In genomic region chr7:98403996-98404395, GRCm38 (mm10) we compare ENCODE assay signal across 14 mouse cellular contexts. TPM values are rescaled to one million over a fixed set of nuclear protein-coding genes. Genes with fewer than 3 reads are reported as not detected.
DNase-seq lines count a peak whose midpoint lies in the region; ATAC-seq and TF ChIP-seq lines count a peak whose summit lies in the region.
"Had no signal": no experiment of that assay in that cellular context is flagged by ENCODE, and none has a peak within 500 bp of the region (broad histone marks: within the 10 kb centered on the region; RNA-seq: fewer than 3 reads in every experiment).

No protein-coding gene starts in this region.

- H3K4me2 ChIP-seq in limb, embryonic 12.5 days = no peak overlapping the region
- no peak overlapping the region for H3K4me2 ChIP-seq in hindbrain, postnatal 0 days (ENCODE audit: low read depth, low read length)
- H3K4me2 ChIP-seq: lung, embryonic 14.5 days had no signal

- H3K27ac ChIP-seq in limb, embryonic 12.5 days = no peak overlapping the region
- H3K27ac ChIP-seq in limb, embryonic 10.5 days = no peak overlapping the region; the same call in 1 of the 2 replicates
- peak overlapping the region; percentile 70 for H3K27ac ChIP-seq in hindbrain, postnatal 0 days

- H3K4me3 ChIP-seq in limb, embryonic 12.5 days (replicated peaks) = no peak overlapping the region
- no peak overlapping the region for H3K4me3 ChIP-seq in limb, embryonic 10.5 days
- H3K4me3 ChIP-seq in hindbrain, postnatal 0 days (ENCODE audit: low read length) = no peak overlapping the region

- H3K27me3 ChIP-seq in limb, embryonic 12.5 days = no peaks in the 10 kb centered on the region
- no peaks in the 10 kb centered on the region for H3K27me3 ChIP-seq in limb, embryonic 10.5 days (ENCODE audit: low read depth, poor library complexity, severe bottlenecking)
- no peaks in the 10 kb centered on the region for H3K27me3 ChIP-seq in hindbrain, postnatal 0 days (ENCODE audit: insufficient read depth, low read length)

- no peak for TF ChIP-seq CTCF in hindbrain, postnatal 0 days (IDR thresholded peaks at IDR 0.05; ENCODE audit: low read depth)

- DNase-seq in adrenal gland, postnatal 14 days = peak; percentile 44
- no peak for DNase-seq in adrenal gland, adult 18-20 months (ENCODE audit: low spot score in 2 of 2)
- no peak for DNase-seq in limb, embryonic 10.5 days (ENCODE audit: low spot score)
- DNase-seq in cerebellum, adult 9-10 months = peak; percentile 88
- peak; percentile 76 for DNase-seq in hindbrain, postnatal 0 days (ENCODE audit: low spot score)
- no peak for DNase-seq in yolk sac, embryonic 10.5 days (ENCODE audit: low spot score)
- DNase-seq in retina, postnatal 1 day = no peak
- DNase-seq: heart, postnatal 10 days; lung, embryonic 14.5 days; right cerebral cortex, postnatal 4 days had no signal

- 0 out of 2 replicates have a peak, but pooled peaks cover 3% of the 10 kb centered on the region for H3K9me3 ChIP-seq in limb, embryonic 12.5 days
- H3K9me3 ChIP-seq in limb, embryonic 10.5 days (replicated peaks) = no peaks in the 10 kb centered on the region
- no peaks in the 10 kb centered on the region for H3K9me3 ChIP-seq in hindbrain, postnatal 0 days (ENCODE audit: low read length)

- no peak for ATAC-seq in limb, embryonic 12.5 days (ENCODE audit: insufficient number of reproducible peaks, insufficient read depth, low FRiP score, low TSS enrichment, low read depth)
- ATAC-seq in hindbrain, postnatal 0 days = peak; percentile 87

- WGBS in limb, embryonic 12.5 days = 78% methylated on average over 4 of the region's 4 CpGs
- WGBS in limb, embryonic 10.5 days = 82% methylated on average over 4 of the region's 4 CpGs
- WGBS in hindbrain, postnatal 0 days = 31% methylated on average over 4 of the region's 4 CpGs

- H3K9ac ChIP-seq in limb, embryonic 12.5 days (replicated peaks) = peak overlapping the region; percentile 28; the same call in 1 of the 2 replicates
- H3K9ac ChIP-seq in hindbrain, postnatal 0 days (replicated peaks; ENCODE audit: low read length) = no peak overlapping the region
- H3K9ac ChIP-seq: lung, embryonic 14.5 days had no signal

- no peaks in the 10 kb centered on the region for H3K36me3 ChIP-seq in limb, embryonic 12.5 days
- H3K36me3 ChIP-seq in limb, embryonic 10.5 days = no peaks in the 10 kb centered on the region
- H3K36me3 ChIP-seq in hindbrain, postnatal 0 days (ENCODE audit: insufficient read depth, low read length) = no peaks in the 10 kb centered on the region

- peaks cover 8% of the 10 kb centered on the region for H3K4me1 ChIP-seq in limb, embryonic 12.5 days (replicated peaks)
- H3K4me1 ChIP-seq in limb, embryonic 10.5 days = peaks cover 10% of the 10 kb centered on the region
- H3K4me1 ChIP-seq in hindbrain, postnatal 0 days (ENCODE audit: insufficient read depth, low read length) = peaks cover 10% of the 10 kb centered on the region; the same call in 1 of the 2 replicates

RNA-seq across cellular contexts. Expression of gene Gucy2d, which starts 36.2 kb away (rescaled TPM):
- total RNA-seq in adrenal gland, postnatal 14 days (2021) = not detected in 2 replicates
- total RNA-seq in adrenal gland, adult 18-20 months (2021) = not detected
- 0.08 TPM in 1 of 2 replicates, not detected in the other for polyA plus RNA-seq in limb, embryonic 12.5 days (2016; fragmentation: Nextera tagmentation; extraction: Ambion mirVana)
- polyA plus RNA-seq in limb, embryonic 10.5 days (2016; fragmentation: Nextera tagmentation; extraction: Ambion mirVana) = 0.05 TPM in 1 of 2 replicates, not detected in the other
- total RNA-seq in hindbrain, postnatal 0 days (2014; rRNA removed) = 0.18 TPM in 1 of 2 replicates, not detected in the other
- polyA plus RNA-seq in hindbrain, postnatal 0 days (2015; fragmentation: Nextera tagmentation; extraction: Ambion mirVana) = 0.18 and 0.20 TPM in 2 replicates
- total RNA-seq: ES-E14; left cerebral cortex, postnatal 10 days; megakaryocyte-erythroid progenitor cell, adult 5-6 weeks had no signal
- polyA plus RNA-seq: lung, embryonic 14.5 days had no signal

RNA-seq across cellular contexts. Expression of gene Tsku, which starts 42.9 kb away (rescaled TPM):
- total RNA-seq in adrenal gland, postnatal 14 days (2021) = 12.3 and 13.2 TPM in 2 replicates
- total RNA-seq in adrenal gland, adult 18-20 months (2021) = 10 to 100 TPM; 16.7 to 16.9 TPM
- 15.4 and 16.7 TPM in 2 replicates for polyA plus RNA-seq in limb, embryonic 12.5 days (2016; fragmentation: Nextera tagmentation; extraction: Ambion mirVana)
- 9.5 and 11.2 TPM in 2 replicates for polyA plus RNA-seq in limb, embryonic 10.5 days (2016; fragmentation: Nextera tagmentation; extraction: Ambion mirVana)
- 37.6 and 48.8 TPM in 2 replicates for total RNA-seq in hindbrain, postnatal 0 days (2014; rRNA removed)
- 9.4 and 11.1 TPM in 2 replicates for polyA plus RNA-seq in hindbrain, postnatal 0 days (2015; fragmentation: Nextera tagmentation; extraction: Ambion mirVana)
- total RNA-seq: megakaryocyte-erythroid progenitor cell, adult 5-6 weeks had no signal

Comparison
In these comparisons a context has a peak if more than half of its experiments do, and no peak if none do; other contexts are left out.
1. DNase-seq: peak in adrenal gland, postnatal 14 days (single experiment), cerebellum, adult 9-10 months (single experiment) and hindbrain, postnatal 0 days (single experiment); none in adrenal gland, adult 18-20 months (0 of 2), limb, embryonic 10.5 days (single experiment), yolk sac, embryonic 10.5 days (single experiment) and retina, postnatal 1 day (single experiment).